Mouse (Mus musculus) liver, postnatal 0 days (tissue): ENCODE results near the gene Ttll1. TPM values are rescaled to one million over a fixed set of nuclear protein-coding genes. Genes with fewer than 3 reads are reported as not detected.
A peak's percentile ranks its signal among the peaks of the same experiment; 100 is the strongest.
"Not testable (repeated sequence)": the region's sequence is repeated elsewhere in the genome, so short reads cannot be mapped to it uniquely, and the experiment has no call there.

Source experiments
- ATAC-seq: fragments of 200-750 bp; cut with Nextera tagmentation; 2 replicates; pipeline ENCODE4 v1.8.0; 2017; ENCODE audit warnings: mild to moderate bottlenecking, moderate library complexity
- DNase-seq: peaks from one replicate; pipeline ENCODE4 v3.0.0-alpha.2; 2016
- H3K27ac ChIP-seq: fragments of 300-500 bp; sonication (generic); 2 replicates; pipeline ENCODE4 v1.5.1; 2014; ENCODE audit warnings: antibody characterized with exemption, moderate library complexity, mild to moderate bottlenecking, low read depth
- H3K27me3 ChIP-seq: fragments of 300-500 bp; sonication (generic); 2 replicates; pipeline ENCODE4 v1.6.1; 2014; ENCODE audit warnings: low read length, control low read depth, mixed read lengths; ENCODE audit not compliant: insufficient read depth
- H3K36me3 ChIP-seq: fragments of 300-500 bp; sonication (generic); replicated peaks from 2 replicates; pipeline ENCODE4 v1.6.1; 2014; ENCODE audit warnings: mild to moderate bottlenecking, control low read depth, low read length, moderate library complexity, mixed read lengths; ENCODE audit not compliant: insufficient read depth
- H3K4me1 ChIP-seq: fragments of 300-500 bp; sonication (generic); 2 replicates; pipeline ENCODE4 v1.6.1; 2014; ENCODE audit warnings: antibody characterized with exemption, mild to moderate bottlenecking, control low read depth; ENCODE audit not compliant: insufficient read depth
- H3K4me2 ChIP-seq: fragments of 300-500 bp; sonication (generic); 2 replicates; pipeline ENCODE4 v1.6.1; 2014; ENCODE audit warnings: low read depth, mild to moderate bottlenecking, low read length, moderate library complexity, mixed read lengths
- H3K4me3 ChIP-seq: fragments of 300-500 bp; sonication (generic); 2 replicates; pipeline ENCODE4 v1.5.1; 2014; ENCODE audit warnings: low read depth, low read length
- H3K9ac ChIP-seq: fragments of 300-500 bp; sonication (generic); replicated peaks from 2 replicates; pipeline ENCODE4 v1.6.1; 2014; ENCODE audit warnings: mild to moderate bottlenecking, moderate library complexity
- H3K9me3 ChIP-seq: fragments of 300-500 bp; sonication (generic); 2 replicates; pipeline ENCODE4 v1.6.1; 2016; ENCODE audit warnings: mild to moderate bottlenecking, control low read depth, low read length, mixed read lengths
- CTCF ChIP-seq: sonication (generic); IDR thresholded peaks from 2 replicates; pipeline ENCODE4 v1.5.1; 2016; ENCODE audit warnings: antibody characterized with exemption, low read depth
- EP300 ChIP-seq: IDR thresholded peaks from 2 replicates; pipeline ENCODE4 v1.6.1; 2016; ENCODE audit warnings: antibody characterized with exemption, low read depth, mild to moderate bottlenecking
- WGBS: fragments of 180-500 bp; shearing (Covaris S2); extraction: QIAGEN DNeasy Blood & Tissue Kit; methylation state at CpG from one replicate; pipeline ENCODE4 v1.1.7; 2014; ENCODE audit not compliant: insufficient replicate concordance; 5-methylcytosine and 5-hydroxymethylcytosine counted together
- polyA plus RNA-seq: library from polyadenylated mRNA; unstranded; fragments of >200 nt; fragmentation: Nextera tagmentation; extraction: Ambion mirVana; gene quantifications from 2 replicates; pipeline ENCODE4 v1.2.1, GENCODE M21; 2015

Gene Ttll1
- polyA plus RNA-seq, 1 experiment from 2014 or later: 3.2 TPM

- no peaks in the 10 kb centered on the region for H3K9me3 ChIP-seq
- no peak for DNase-seq
- H3K4me1 ChIP-seq: peaks cover 8% of the 10 kb centered on the region
- TF ChIP-seq EP300 (no peak), CTCF (no peak)
- H3K9ac ChIP-seq: no peak overlapping the region
- no peak for ATAC-seq
- H3K27me3 ChIP-seq: no peaks in the 10 kb centered on the region
- no peak overlapping the region for H3K4me2 ChIP-seq
- H3K27ac ChIP-seq: no peak overlapping the region
- no peaks in the 10 kb centered on the region for H3K36me3 ChIP-seq
- H3K4me3 ChIP-seq: no peak overlapping the region
- 67% methylated on average over 5 of the region's 5 CpGs for WGBS
Observed at GRCm38 (mm10) chr15:83515018-83515417, 4.3 kb upstream of the Ttll1 start.

GRCm38 (mm10) chr15:83512489-83513281 is 2.0 kb upstream of the Ttll1 start:
- no peak overlapping the region for H3K27ac ChIP-seq
- DNase-seq (no peak), ATAC-seq (no peak)
- H3K9me3 ChIP-seq: no peaks in the 10 kb centered on the region
- H3K4me1 ChIP-seq: peaks cover 10% of the 10 kb centered on the region
- TF ChIP-seq CTCF (no peak), EP300 (no peak)
- no peaks in the 10 kb centered on the region for H3K27me3 ChIP-seq
- no peak overlapping the region for H3K4me2 ChIP-seq
- no peak overlapping the region for H3K9ac ChIP-seq
- no peak overlapping the region for H3K4me3 ChIP-seq
- no peaks in the 10 kb centered on the region for H3K36me3 ChIP-seq
- 66% methylated on average over 13 of the region's 13 CpGs for WGBS

GRCm38 (mm10) chr15:83509950-83510804 is 516 bp downstream of the Ttll1 start:
- 27% methylated on average over 17 of the region's 17 CpGs for WGBS
- Histone ChIP-seq H3K4me3 (peak overlapping the region; percentile 56), H3K4me2 (peak overlapping the region; percentile 91), H3K27ac (peak overlapping the region; percentile 30; the same call in 1 of the 2 replicates), H3K36me3 (no peaks in the 10 kb centered on the region), H3K4me1 (peaks cover 10% of the 10 kb centered on the region), H3K27me3 (no peaks in the 10 kb centered on the region), H3K9me3 (no peaks in the 10 kb centered on the region), H3K9ac (peak overlapping the region; percentile 53)
- TF ChIP-seq CTCF: no peak; the same call in 1 of the 2 replicates
- no peak for DNase-seq
- ATAC-seq: peak; percentile 31

GRCm38 (mm10) chr15:83501483-83501882 is 9.2 kb downstream of the Ttll1 start:
- not testable (repeated sequence) for H3K9ac ChIP-seq, H3K27me3 ChIP-seq, H3K27ac ChIP-seq, ATAC-seq, H3K4me3 ChIP-seq, H3K4me2 ChIP-seq, DNase-seq, H3K36me3 ChIP-seq, H3K9me3 ChIP-seq, H3K4me1 ChIP-seq
- WGBS: 66% methylated on average over 6 of the region's 6 CpGs

- no peak overlapping the region for H3K4me3 ChIP-seq
- ATAC-seq (no peak), DNase-seq (peak; percentile 69)
- no peaks in the 10 kb centered on the region for H3K36me3 ChIP-seq
- H3K27me3 ChIP-seq: no peaks in the 10 kb centered on the region
- no peak overlapping the region for H3K27ac ChIP-seq
- WGBS: 43% methylated on average over 3 of the region's 3 CpGs
- no peak overlapping the region for H3K9ac ChIP-seq
- H3K9me3 ChIP-seq: no peaks in the 10 kb centered on the region
- TF ChIP-seq EP300 (no peak), CTCF (peak; percentile 83)
- no peak overlapping the region for H3K4me2 ChIP-seq
- no peaks in the 10 kb centered on the region for H3K4me1 ChIP-seq
Observed at GRCm38 (mm10) chr15:83500352-83500751, 10.3 kb downstream of the Ttll1 start.

- Histone ChIP-seq H3K9me3 (no peaks in the 10 kb centered on the region), H3K27me3 (no peaks in the 10 kb centered on the region), H3K36me3 (no peaks in the 10 kb centered on the region), H3K27ac (no peak overlapping the region), H3K4me1 (0 out of 2 replicates have a peak, but pooled peaks cover 1% of the 10 kb centered on the region), H3K9ac (no peak overlapping the region), H3K4me2 (no peak overlapping the region), H3K4me3 (no peak overlapping the region)
- TF ChIP-seq EP300 (no peak), CTCF (no peak)
- ATAC-seq (no peak), DNase-seq (no peak)
- WGBS: 86% methylated on average over 10 of the region's 10 CpGs
Observed at GRCm38 (mm10) chr15:83499211-83499755, 11.4 kb downstream of the Ttll1 start.
